Mouse (Mus musculus): ENCODE measurements around the gene Zfp652. TPM values are rescaled to one million over a fixed set of nuclear protein-coding genes. Genes with fewer than 3 reads are reported as not detected.

The Zfp652 gene
- total RNA-seq, 2 experiments from 2014 or later = 48.2 to 49.2 TPM

- DNase-seq (ENCODE audit: low spot score) = no peak
- intact Hi-C loops (cut with DNase I) = no loop called here
These were observed 7.5 kb upstream of the Zfp652 start for GRCm38 (mm10) chr11:95704970-95705330.

DNA sequence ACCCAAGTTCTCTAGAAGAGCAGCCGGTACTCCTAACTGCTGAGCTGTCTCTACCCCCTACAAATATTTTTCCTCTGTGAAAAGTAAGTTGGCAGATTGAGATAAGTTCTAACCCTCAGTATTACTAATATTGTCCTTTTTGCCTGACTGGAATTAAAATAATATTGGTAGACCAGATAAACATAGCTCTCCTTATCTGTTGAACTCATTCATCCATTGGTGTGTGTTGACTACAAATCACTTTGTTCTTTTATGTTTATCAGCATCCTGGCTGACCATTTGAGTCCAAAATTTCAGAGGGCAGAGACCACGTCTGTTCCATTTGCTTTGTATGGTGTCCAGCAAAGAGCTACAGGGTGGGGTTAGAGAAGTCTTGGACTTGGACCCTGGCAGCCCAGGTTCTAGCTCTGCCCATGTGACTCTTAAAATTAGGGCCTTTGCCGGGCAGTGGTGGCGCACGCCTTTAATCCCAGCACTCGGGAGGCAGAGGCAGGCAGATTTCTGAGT, 2.9 kb upstream of the Zfp652 start:
- intact Hi-C loops (cut with DNase I) = no loop called here
- no peak for DNase-seq (ENCODE audit: low spot score)

DNA sequence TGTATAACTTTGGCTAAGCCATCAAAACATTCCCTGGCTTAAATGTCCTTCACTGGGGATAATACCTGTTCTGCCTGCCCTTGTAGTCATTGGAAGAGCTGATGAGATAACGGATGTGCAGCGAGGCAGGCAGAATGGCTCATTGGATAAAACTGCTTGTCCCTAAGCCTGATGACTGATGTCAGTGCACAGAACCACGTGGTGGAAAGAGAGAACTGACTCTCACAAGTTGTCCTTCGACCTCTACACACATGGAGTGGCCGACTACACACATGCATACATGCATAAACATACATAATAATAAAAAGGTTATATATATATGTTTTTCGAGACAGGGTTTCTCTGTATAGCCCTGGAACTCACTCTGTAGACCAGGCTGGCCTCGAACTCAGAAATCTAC, 2.0 kb upstream of the Zfp652 start:
- intact Hi-C loops (cut with DNase I) = no loop called here
- DNase-seq (ENCODE audit: low spot score) = no peak

DNA sequence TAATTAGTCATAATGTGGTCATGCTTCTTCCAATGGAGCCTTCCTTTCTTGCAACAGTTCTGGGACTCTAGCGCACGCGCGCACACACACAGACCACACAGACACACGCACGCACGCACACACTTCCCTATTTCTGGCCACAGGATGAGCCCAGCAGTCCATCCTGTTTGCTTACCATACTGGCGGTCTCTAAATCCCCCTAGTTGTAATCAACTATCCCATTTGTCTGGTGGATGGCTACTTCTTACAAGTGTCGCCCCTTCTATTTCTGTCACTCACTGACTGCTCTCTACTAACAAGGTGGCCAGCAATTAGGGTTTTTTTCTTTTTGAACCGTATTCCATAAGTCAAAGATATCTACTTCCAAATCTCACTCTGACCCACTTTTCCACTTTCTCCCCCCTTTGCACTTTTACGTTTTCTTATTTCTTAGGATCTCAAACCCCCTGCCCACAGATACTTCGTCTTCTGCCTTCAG, 349 bp upstream of the Zfp652 start:
- intact Hi-C loops (cut with DNase I) = loop anchor here (2.0 kb wide), 1 partner anchor 23 kb away; no protein-coding TSS in a partner anchor

GRCm38 (mm10) chr11:95713225-95713810, 845 bp downstream of the Zfp652 start:
- intact Hi-C loops (cut with DNase I) = loop anchor here (2.0 kb wide), 1 partner anchor 25 kb away; no protein-coding TSS in a partner anchor
- peak; percentile 23 for DNase-seq (ENCODE audit: low spot score)

More for the DNA sequence above, 349 bp upstream of the Zfp652 start:
- no peak for DNase-seq (ENCODE audit: low spot score)

DNA sequence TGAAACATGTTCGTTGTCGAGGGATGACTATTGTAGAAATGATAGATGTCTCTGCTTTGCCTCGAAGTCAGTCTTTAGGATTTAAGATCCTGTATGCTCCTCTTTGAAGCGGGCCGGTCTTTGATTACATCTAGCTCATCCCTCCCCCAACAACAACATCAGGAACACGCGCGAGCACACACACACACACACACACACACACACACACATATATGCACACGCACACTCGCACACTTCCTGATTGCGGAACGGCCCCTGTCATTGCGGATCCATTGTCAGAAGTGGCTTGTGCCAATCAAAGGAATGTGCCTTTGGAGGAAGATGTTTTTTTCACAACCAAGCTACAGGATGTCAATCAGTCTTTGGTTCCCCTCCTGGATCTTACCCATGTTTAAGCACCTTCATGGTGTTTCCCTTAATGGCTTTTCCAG, 1.4 kb downstream of the Zfp652 start:
- intact Hi-C loops (cut with DNase I) = loop anchor here (2.0 kb wide), 1 partner anchor 25 kb away; no protein-coding TSS in a partner anchor

DNA sequence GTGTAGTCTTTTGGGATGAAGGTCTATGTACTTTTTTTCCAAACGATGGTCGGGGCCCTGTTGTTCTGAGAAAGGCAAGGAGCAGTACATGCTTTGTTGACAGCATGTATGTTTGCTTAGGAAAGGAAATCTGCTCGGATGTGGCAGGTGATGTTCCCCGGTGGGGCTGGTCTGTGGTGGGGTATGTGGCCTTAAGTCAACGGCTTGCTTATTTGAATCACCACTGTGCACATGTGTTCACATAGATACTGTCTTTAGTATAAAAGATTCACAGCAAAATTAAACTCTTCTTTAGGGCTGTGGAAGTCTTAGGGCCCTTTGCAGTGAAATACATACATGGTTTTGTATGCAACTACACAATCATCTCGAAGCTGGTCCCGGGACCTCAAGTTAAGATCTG, 1.9 kb downstream of the Zfp652 start:
- intact Hi-C loops (cut with DNase I) = no loop called here
- DNase-seq (ENCODE audit: low spot score) = no peak

More for the DNA sequence above, 1.4 kb downstream of the Zfp652 start:
- no peak for DNase-seq (ENCODE audit: low spot score)

DNA sequence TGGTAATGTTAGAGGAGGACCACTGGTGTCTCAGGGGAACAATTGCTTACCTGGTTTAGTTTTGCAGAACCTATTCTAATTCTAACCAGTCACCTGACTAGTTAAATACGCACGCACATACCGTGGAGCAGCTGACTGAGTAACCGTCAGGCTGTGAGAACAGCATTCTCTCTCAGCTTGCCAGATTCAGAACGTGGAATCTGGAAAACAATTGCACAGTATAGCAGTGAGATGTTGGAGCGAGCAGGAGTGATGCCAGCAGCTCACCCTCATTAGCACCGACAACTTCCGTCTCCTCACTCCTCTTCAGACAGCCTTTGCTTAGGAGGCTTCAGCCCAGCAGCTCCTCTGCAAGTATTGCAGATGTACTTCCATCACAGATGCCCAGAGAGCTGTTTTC, 3.7 kb downstream of the Zfp652 start:
- no peak for DNase-seq (ENCODE audit: low spot score)
- intact Hi-C loops (cut with DNase I) = no loop called here

DNA sequence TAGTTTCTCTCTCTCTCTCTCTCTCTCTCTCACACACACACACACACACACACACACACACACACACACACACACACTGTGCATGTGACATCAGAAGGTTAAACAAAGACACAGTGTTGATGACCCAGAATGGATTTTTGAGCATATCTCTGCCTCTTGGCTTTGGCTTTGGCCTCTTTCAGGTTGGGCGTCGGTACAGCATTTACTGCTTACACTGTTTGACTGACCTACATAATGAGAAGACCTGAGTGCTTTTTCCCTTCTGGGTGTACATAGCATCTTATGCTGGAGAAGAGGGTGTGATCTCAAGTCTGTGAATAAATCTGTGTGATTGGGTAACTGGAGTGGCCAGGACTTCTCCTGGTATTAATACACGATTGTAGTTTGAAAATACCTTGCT, 6.9 kb downstream of the Zfp652 start:
- intact Hi-C loops (cut with DNase I) = no loop called here
- DNase-seq (ENCODE audit: low spot score) = no peak

GRCm38 (mm10) chr11:95723287-95723686, 10.8 kb downstream of the Zfp652 start, which contains the start of gene B130006D01Rik:
Gene B130006D01Rik (plus strand): TSS chr11:95723587.
- intact Hi-C loops (cut with DNase I) = no loop called here

GRCm38 (mm10) chr11:95724466-95724865, 12.0 kb downstream of the Zfp652 start:
- intact Hi-C loops (cut with DNase I) = no loop called here
- DNase-seq (ENCODE audit: low spot score) = no peak

More at GRCm38 (mm10) chr11:95723287-95723686, 10.8 kb downstream of the Zfp652 start, which contains the start of gene B130006D01Rik:
- DNase-seq (ENCODE audit: low spot score) = no peak

GRCm38 (mm10) chr11:95726156-95726555, 13.7 kb downstream of the Zfp652 start:
- intact Hi-C loops (cut with DNase I) = no loop called here
- DNase-seq (ENCODE audit: low spot score) = no peak

DNA sequence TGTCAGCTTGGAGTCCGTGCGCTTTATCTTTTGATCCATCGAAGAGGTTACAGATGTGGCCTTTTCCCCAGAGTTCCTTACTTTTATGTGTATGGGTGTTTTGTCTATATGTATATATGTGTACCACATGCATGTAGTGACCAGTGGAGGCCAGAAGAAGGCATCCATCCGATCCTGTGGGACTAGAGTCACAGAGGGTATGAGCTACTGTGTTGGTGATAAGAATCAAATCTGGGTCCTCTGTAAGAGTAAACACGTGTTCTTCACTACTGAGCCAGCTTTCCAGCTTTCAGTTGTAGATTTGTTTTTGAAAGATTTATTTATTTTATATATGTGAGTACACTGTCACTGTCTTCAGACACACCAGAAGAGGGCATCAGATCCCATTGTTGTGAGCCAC, 15.5 kb downstream of the Zfp652 start:
- intact Hi-C loops (cut with DNase I) = no loop called here
- DNase-seq (ENCODE audit: low spot score) = no peak

DNA sequence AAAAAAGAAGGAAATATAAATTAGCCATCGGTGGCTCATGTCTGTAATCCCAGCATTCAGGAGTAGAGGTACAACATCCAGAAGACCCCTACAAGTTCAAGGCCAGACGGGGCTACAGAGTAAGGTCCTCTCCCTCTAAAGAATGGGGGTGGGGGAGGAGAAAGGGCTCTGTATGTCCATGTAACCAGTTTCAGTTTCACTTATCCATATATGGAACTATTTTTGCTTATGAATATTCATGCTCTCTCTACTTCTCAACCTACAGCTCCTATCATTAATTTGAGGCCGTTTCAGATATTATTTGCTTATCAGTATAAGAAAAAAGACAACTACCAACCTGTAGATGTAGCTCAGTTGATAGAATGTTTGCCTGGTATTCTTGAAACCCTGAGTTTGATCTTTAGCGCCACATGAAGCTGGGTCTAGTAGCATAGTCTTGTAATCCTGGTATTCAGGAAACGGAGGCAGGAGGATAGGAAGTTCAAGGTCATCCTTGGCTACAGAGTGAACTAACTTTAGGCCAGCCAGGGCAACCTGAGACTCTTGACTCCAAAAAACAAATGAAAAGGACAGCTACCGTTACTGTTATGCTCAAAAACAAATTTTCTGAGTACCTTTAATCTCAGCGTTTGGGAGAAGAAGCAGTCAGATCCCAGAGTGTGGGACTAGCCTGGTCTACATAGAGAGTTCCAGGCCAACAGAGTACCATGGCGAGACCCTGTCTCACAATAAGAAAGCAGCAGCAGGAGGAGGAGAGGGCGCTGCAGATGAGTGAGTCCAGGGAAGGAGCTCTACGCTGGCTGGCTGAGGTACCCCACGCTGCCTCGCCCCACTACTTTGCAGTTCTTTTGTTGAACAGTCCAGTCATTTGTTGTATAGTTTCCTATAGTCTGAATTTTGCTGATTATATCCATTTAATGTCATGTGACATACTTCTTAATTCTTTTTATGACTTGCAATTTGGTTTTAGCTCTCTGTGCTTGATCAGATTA, 16.7 kb downstream of the Zfp652 start:
- no peak for DNase-seq (ENCODE audit: low spot score)
- intact Hi-C loops (cut with DNase I) = no loop called here

DNA sequence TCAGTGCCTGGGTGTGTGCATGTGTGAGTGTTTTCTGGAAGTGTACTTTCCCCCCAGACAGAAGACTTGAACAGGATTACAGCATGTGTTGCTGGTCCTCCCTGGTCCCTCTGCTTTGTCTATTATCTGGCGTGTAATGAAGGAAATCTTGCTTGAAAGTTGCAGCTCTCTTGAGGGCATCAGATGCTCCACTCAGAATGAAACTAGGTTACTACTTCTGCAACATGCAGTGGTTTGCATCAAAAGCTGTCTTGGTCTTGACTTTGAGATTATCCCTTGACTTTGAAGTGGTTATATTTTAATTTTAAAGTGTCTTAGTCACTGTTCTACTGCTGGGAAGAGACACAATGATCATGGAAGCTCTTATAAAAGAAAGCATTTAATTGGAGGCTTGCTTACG, 22.0 kb downstream of the Zfp652 start:
- intact Hi-C loops (cut with DNase I) = no loop called here
- DNase-seq (ENCODE audit: low spot score) = no peak

DNA sequence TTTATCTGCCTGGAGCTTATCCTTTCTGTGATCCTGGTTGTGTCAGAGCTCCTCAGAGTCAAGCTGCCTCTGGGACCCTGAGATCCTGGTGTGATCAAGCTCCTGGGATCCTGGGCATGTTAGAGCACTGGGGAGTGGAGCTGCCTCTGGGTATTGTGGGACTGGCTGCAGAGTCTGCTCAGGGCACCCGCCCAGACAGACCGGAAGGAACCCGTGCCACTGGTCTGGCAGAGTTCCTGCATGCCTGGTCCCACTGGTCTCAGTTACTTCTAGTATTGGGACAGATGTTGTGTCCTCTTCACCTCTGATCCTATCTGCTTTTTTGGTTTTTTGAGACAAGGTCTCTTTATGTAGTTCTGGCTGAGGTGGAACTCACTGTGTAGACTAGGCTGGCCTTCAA, 25.3 kb downstream of the Zfp652 start:
- no peak for DNase-seq (ENCODE audit: low spot score)
- intact Hi-C loops (cut with DNase I) = no loop called here

GRCm38 (mm10) chr11:95744521-95744920, 32.0 kb downstream of the Zfp652 start:
- intact Hi-C loops (cut with DNase I) = no loop called here
- no peak for DNase-seq (ENCODE audit: low spot score)

DNA sequence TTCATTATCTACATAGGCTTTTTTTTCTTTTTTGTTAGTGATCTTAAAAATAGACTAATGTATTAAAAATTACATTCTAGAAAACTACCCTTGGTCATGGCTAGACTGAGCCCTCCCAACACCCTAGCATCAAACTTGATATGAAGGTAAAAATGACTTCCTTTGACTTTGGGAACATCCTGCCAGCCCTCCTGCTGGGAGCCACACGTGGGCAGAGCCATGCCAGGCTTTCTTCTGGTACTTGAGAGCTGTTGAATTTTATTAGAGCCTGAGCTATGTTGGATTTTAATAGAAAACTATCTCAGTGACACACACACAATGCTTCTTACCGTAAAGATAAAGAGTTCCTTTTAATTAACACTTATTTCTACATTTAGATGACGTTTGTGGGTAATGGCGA, 34.3 kb downstream of the Zfp652 start:
- DNase-seq (ENCODE audit: low spot score) = no peak
- intact Hi-C loops (cut with DNase I) = no loop called here

DNA sequence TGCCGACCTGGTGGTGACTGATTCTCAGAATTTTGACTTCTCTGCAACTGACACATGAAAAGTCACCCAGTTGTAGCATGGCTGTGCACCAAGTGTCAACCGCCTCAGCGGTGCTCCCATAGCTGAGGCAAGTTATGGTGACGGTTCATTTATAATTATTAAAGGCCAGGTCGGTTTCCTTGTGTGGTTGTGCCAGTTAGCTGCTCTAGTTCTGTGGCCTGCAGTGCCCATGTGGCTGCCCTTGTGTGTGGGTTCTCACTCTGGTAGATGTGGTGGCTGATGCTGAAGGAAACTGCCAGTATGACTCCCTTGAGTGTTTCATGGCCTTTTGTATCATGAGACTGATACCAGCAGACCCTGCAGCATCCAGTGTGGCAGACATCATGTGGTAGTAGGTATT, 35.9 kb downstream of the Zfp652 start:
- DNase-seq (ENCODE audit: low spot score) = no peak
- intact Hi-C loops (cut with DNase I) = no loop called here

GRCm38 (mm10) chr11:95749619-95750018, 37.1 kb downstream of the Zfp652 start:
- no peak for DNase-seq (ENCODE audit: low spot score)
- intact Hi-C loops (cut with DNase I) = loop anchor here (5.0 kb wide), 1 partner anchor 217 kb away; no protein-coding TSS in a partner anchor

Measured in heart, postnatal 25 days (tissue).